Mouse (Mus musculus) spleen, postnatal 36 days (tissue): ENCODE results near the gene Snrpb.

ENCODE experiments used
- DNase-seq, 2 experiments: peaks; one replicate each; pipeline ENCODE4 v3.0.0; 2022; ENCODE audit warnings: low spot score in 2 of 2, mixed read lengths in 1 of 2

Snrpb gene

GRCm38 (mm10) chr2:130143011-130143410 lies 36.2 kb downstream of the Snrpb start:
- no peak for DNase-seq

GRCm38 (mm10) chr2:130129687-130130086 lies 49.5 kb downstream of the Snrpb start:
- DNase-seq, result no peak

DNA sequence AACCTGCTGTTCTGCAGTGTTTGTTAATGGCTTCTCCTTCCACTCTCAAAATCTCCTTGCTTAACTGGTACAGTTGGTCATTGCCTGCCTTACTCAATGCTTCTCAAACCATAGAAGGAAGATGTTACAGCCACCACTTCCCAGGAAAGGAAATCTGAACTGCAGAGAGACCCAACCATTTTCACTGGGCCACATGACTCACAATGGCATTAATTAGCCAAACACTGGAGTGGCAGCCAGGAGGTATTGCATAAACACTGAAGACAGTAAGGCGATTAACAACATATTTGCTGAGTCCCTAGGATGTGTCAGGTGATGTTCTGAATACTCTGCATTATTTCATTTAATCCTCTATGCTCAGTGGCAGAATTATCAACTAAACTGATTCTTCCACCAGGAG lies 53.1 kb downstream of the Snrpb start:
- no peak for DNase-seq

DNA sequence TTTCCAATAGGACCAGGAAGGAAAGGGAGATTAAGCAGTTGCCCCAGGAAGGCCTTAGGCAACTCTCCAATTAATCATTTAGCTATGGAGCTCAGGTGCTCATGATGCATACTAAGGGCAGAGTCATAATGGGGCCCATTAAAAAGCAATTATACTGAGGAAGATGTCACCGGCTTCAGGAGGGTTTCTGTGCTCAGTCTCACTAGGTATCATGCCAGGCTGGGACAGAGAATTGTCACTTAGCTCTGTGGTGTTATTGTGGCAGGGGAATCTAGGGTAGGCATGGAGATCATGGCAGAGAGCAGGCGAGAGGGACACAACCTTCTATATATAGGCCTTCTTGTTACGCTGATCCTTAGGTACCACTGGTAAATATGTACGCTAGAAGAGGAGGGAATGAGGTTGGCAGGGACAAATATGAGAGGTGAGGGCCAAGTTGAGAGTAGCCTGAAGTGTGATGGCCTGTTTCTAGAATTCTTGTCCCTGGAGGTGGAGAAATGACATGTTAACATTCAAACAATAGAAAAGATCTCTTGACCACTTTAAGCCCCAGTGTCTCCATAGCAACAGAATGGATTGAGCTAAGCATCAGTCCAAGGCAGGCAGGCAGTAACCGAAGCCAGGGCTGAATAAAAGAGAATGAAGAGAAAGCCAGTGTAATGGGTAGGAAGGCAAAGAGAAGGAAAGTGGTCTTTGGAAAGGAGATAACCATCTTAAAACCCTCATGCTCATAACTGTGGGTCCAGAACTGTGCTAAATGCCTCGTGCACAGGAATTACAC lies 53.7 kb downstream of the Snrpb start:
- no peak for DNase-seq
